Mouse (Mus musculus): Measurements from ENCODE around the gene Mgat4c. TPM values are rescaled to one million over a fixed set of nuclear protein-coding genes. Genes with fewer than 3 reads are reported as not detected.

The Mgat4c gene
- total and polyA plus RNA-seq, 2 experiments, result not detected

- Histone ChIP-seq H3K36me3 (ENCODE audit: control insufficient read depth, insufficient read depth, low read length) (no peaks in the 10 kb centered on the region), H3K4me3 (ENCODE audit: insufficient read depth, low read depth, low read length) (no peak overlapping the region), H3K9ac (ENCODE audit: low read depth, low read length) (no peak overlapping the region), H3K79me2 (ENCODE audit: control insufficient read depth, insufficient read depth, low read length) (no peaks in the 10 kb centered on the region), H3K4me1 (ENCODE audit: control insufficient read depth, insufficient read depth, low read length) (no peaks in the 10 kb centered on the region), H3K27me3 (ENCODE audit: control insufficient read depth, insufficient read depth, low read length) (no peaks in the 10 kb centered on the region), H3K27ac (replicated peaks; ENCODE audit: insufficient read depth, low read depth, low read length) (no peak overlapping the region)
- TF ChIP-seq CTCF (IDR thresholded peaks at IDR 0.05; ENCODE audit: low read depth, low read length) (no peak), POLR2A (IDR thresholded peaks at IDR 0.05; ENCODE audit: extremely low read depth, insufficient read depth, low read length) (no peak)
- no peak for DNase-seq (ENCODE audit: extremely low read depth, low read depth, low spot score)
- WGBS, result 87% methylated on average over 4 of the region's 4 CpGs
Measured at GRCm38 (mm10) chr10:101771157-101771556, 89.9 kb downstream of the Mgat4c start.

DNA sequence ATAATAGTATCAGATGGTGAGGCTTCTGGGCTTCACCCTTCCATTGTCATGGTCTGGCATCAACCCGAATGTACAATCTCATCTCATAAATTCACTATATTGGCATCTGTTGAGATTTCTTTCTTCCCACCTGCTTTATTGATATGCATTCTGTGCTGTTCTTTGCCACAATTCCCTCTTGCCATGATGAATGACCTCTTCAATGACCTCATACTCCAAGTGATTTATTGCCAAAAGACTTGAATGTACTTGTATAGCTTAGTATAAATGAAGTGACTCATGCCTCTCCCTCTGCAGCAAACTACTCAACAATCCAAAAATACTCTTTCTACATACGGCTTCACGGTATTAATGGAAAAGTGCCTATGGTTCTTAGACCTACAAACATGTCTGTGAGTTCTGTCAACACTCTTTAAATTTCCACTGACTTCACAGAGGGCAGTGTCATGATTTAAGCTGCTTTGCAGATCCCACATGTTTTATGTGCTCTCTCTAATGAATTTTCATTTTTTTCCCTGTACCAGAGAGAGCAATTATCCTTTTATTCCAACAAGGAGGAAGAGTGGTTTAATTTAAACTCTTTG, 102.0 kb downstream of the Mgat4c start:
- H3K79me2 ChIP-seq (ENCODE audit: control insufficient read depth, insufficient read depth, low read length), result no peaks in the 10 kb centered on the region
- H3K27me3 ChIP-seq (ENCODE audit: control insufficient read depth, insufficient read depth, low read length), result no peaks in the 10 kb centered on the region
- H3K4me1 ChIP-seq (ENCODE audit: control insufficient read depth, insufficient read depth, low read length), result no peaks in the 10 kb centered on the region
- no peaks in the 10 kb centered on the region for H3K36me3 ChIP-seq (ENCODE audit: control insufficient read depth, insufficient read depth, low read length)
- H3K9ac ChIP-seq (ENCODE audit: low read depth, low read length), result no peak overlapping the region
- no peak for DNase-seq (ENCODE audit: extremely low read depth, low read depth, low spot score)
- H3K27ac ChIP-seq (replicated peaks; ENCODE audit: insufficient read depth, low read depth, low read length), result no peak overlapping the region
- TF ChIP-seq POLR2A (IDR thresholded peaks at IDR 0.05; ENCODE audit: extremely low read depth, insufficient read depth, low read length) (no peak), CTCF (IDR thresholded peaks at IDR 0.05; ENCODE audit: low read depth, low read length) (no peak)
- no peak overlapping the region for H3K4me3 ChIP-seq (ENCODE audit: insufficient read depth, low read depth, low read length)
- WGBS, result 85% methylated on average over 3 of the region's 3 CpGs

- H3K79me2 ChIP-seq (ENCODE audit: control insufficient read depth, insufficient read depth, low read length), result no peaks in the 10 kb centered on the region
- 89% methylated on average over 1 of the region's 1 CpGs for WGBS
- no peaks in the 10 kb centered on the region for H3K27me3 ChIP-seq (ENCODE audit: control insufficient read depth, insufficient read depth, low read length)
- no peak for DNase-seq (ENCODE audit: extremely low read depth, low read depth, low spot score)
- H3K9ac ChIP-seq (ENCODE audit: low read depth, low read length), result no peak overlapping the region
- no peak overlapping the region for H3K27ac ChIP-seq (replicated peaks; ENCODE audit: insufficient read depth, low read depth, low read length)
- no peak overlapping the region for H3K4me3 ChIP-seq (ENCODE audit: insufficient read depth, low read depth, low read length)
- H3K4me1 ChIP-seq (ENCODE audit: control insufficient read depth, insufficient read depth, low read length), result no peaks in the 10 kb centered on the region
- H3K36me3 ChIP-seq (ENCODE audit: control insufficient read depth, insufficient read depth, low read length), result no peaks in the 10 kb centered on the region
- TF ChIP-seq POLR2A (IDR thresholded peaks at IDR 0.05; ENCODE audit: extremely low read depth, insufficient read depth, low read length) (no peak), CTCF (IDR thresholded peaks at IDR 0.05; ENCODE audit: low read depth, low read length) (no peak)
Measured at GRCm38 (mm10) chr10:101795507-101795906, 114.2 kb downstream of the Mgat4c start.

DNA sequence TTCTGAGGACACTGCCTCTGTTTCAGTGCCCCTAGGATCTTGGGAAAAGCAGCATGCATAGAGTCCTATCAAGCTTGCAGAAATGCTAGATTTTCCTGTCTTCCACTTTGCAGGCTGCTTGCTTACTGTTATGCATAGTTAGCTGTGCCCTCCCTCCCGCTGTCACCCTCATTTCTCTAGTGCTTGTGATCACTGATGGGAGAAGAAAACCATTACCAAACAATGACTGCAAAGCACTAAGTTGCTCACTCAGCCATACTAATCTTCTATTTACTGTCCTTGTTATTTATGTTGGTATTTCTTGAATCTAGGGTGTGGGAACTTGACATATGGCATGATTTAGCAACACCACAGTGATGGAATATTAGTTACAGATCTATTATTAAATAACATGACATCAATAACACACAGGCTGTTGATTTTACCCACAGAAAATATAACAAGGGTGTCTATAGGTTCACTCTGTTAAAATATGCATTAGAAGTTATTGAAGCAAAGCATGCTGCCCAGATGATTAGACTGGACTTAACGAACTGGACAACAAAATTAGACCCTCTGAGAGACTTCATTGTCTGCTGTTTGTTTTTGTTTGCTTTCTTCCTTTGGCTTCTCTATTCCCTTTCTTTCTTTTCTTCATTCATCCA, 117.7 kb downstream of the Mgat4c start:
- 66% methylated on average over 2 of the region's 2 CpGs for whole genome bisulfite sequencing
- H3K9ac ChIP-seq (ENCODE audit: low read depth, low read length), result no peak overlapping the region
- H3K4me1 ChIP-seq (ENCODE audit: control insufficient read depth, insufficient read depth, low read length), result no peaks in the 10 kb centered on the region
- no peaks in the 10 kb centered on the region for H3K79me2 ChIP-seq (ENCODE audit: control insufficient read depth, insufficient read depth, low read length)
- no peak overlapping the region for H3K4me3 ChIP-seq (ENCODE audit: insufficient read depth, low read depth, low read length)
- H3K27me3 ChIP-seq (ENCODE audit: control insufficient read depth, insufficient read depth, low read length), result no peaks in the 10 kb centered on the region
- no peak for DNase-seq (ENCODE audit: extremely low read depth, low read depth, low spot score)
- TF ChIP-seq CTCF (IDR thresholded peaks at IDR 0.05; ENCODE audit: low read depth, low read length) (no peak), POLR2A (IDR thresholded peaks at IDR 0.05; ENCODE audit: extremely low read depth, insufficient read depth, low read length) (no peak)
- H3K27ac ChIP-seq (replicated peaks; ENCODE audit: insufficient read depth, low read depth, low read length), result no peak overlapping the region
- H3K36me3 ChIP-seq (ENCODE audit: control insufficient read depth, insufficient read depth, low read length), result no peaks in the 10 kb centered on the region

GRCm38 (mm10) chr10:101808768-101809167, 127.5 kb downstream of the Mgat4c start:
- WGBS, result 95% methylated on average over 2 of the region's 2 CpGs
- no peak overlapping the region for H3K4me3 ChIP-seq (ENCODE audit: insufficient read depth, low read depth, low read length)
- H3K27ac ChIP-seq (replicated peaks; ENCODE audit: insufficient read depth, low read depth, low read length), result no peak overlapping the region
- H3K4me1 ChIP-seq (ENCODE audit: control insufficient read depth, insufficient read depth, low read length), result no peaks in the 10 kb centered on the region
- no peak for DNase-seq (ENCODE audit: extremely low read depth, low read depth, low spot score)
- H3K27me3 ChIP-seq (ENCODE audit: control insufficient read depth, insufficient read depth, low read length), result no peaks in the 10 kb centered on the region
- H3K36me3 ChIP-seq (ENCODE audit: control insufficient read depth, insufficient read depth, low read length), result no peaks in the 10 kb centered on the region
- no peaks in the 10 kb centered on the region for H3K79me2 ChIP-seq (ENCODE audit: control insufficient read depth, insufficient read depth, low read length)
- no peak overlapping the region for H3K9ac ChIP-seq (ENCODE audit: low read depth, low read length)
- no peak for TF ChIP-seq CTCF (IDR thresholded peaks at IDR 0.05; ENCODE audit: low read depth, low read length)
- TF ChIP-seq POLR2A (IDR thresholded peaks at IDR 0.05; ENCODE audit: extremely low read depth, insufficient read depth, low read length), result no peak

DNA sequence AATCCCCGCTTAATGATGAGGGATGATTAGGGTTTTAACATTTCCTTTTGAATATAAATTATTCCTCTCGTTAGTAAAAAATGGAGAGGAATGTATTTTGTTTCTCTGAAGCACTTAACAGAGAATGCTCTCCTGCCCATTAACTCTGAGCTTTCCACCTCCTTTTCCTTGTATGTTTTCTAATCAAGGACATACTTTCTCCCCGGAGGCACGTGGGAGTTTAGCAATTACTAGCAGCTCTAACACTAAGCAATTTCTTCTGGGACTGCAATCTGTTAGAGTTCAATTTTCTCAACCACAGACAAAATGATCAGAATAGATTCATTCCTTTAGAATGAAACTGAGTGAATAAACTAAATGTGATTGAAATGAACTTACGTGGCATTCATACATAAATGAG, 135.6 kb downstream of the Mgat4c start:
- no peak for DNase-seq (ENCODE audit: extremely low read depth, low read depth, low spot score)
- Histone ChIP-seq H3K79me2 (ENCODE audit: control insufficient read depth, insufficient read depth, low read length) (no peaks in the 10 kb centered on the region), H3K4me1 (ENCODE audit: control insufficient read depth, insufficient read depth, low read length) (no peaks in the 10 kb centered on the region), H3K36me3 (ENCODE audit: control insufficient read depth, insufficient read depth, low read length) (no peaks in the 10 kb centered on the region), H3K4me3 (ENCODE audit: insufficient read depth, low read depth, low read length) (no peak overlapping the region), H3K9ac (ENCODE audit: low read depth, low read length) (no peak overlapping the region), H3K27me3 (ENCODE audit: control insufficient read depth, insufficient read depth, low read length) (no peaks in the 10 kb centered on the region), H3K27ac (replicated peaks; ENCODE audit: insufficient read depth, low read depth, low read length) (no peak overlapping the region)
- TF ChIP-seq POLR2A (IDR thresholded peaks at IDR 0.05; ENCODE audit: extremely low read depth, insufficient read depth, low read length), result no peak
- TF ChIP-seq CTCF (IDR thresholded peaks at IDR 0.05; ENCODE audit: low read depth, low read length), result no peak
- WGBS, result 87% methylated on average over 5 of the region's 5 CpGs
